Mouse (Mus musculus) bone marrow, adult 2 months (tissue): Measurements from ENCODE around the gene Nrp2.

Source experiments
- CTCF ChIP-seq: fragments of 200-500 bp; IDR thresholded peaks from 2 replicates; pipeline ENCODE4 v1.5.1; 2011; ENCODE audit warnings: low read length, control low read depth; ENCODE audit not compliant: control insufficient read depth, insufficient read depth
- POLR2A ChIP-seq: fragments of 200-500 bp; IDR thresholded peaks from 2 replicates; pipeline ENCODE4 v1.6.1; 2011; ENCODE audit warnings: low read depth, mild to moderate bottlenecking, control low read depth, low read length, borderline replicate concordance; ENCODE audit not compliant: control insufficient read depth

DNA sequence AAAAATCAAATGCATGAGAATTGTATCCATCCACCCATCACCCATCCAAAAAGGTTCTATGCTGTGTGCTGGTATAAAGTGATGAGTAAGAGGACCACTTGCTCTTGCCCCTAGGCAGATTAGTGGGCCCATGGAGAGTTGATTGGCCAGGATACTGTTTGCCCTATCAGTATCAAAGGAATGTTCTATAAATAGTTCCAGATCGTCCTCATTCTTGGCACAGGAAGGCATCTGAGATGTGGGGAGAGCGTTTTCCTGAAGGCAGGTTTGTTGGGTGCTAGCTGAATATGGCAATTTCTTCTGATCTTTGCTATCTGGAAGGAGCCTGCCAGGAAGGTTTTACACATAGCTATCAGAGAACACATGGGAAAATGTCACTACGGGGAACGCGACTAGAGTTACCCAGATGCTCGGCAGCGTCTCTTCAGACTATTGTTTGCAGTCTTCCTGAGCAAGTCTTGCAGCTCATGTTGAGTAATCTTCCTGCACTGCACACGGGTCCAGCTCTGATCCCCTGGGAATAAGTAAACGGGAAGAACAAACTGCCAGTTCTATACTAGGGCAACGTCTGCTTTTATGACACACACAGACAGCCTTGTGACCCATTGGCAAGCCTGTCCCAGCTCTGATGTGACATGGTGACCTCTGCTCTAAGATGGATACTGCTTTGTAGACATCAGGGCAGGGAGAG, 44.5 kb downstream of the Nrp2 start:
- TF ChIP-seq CTCF (no peak), POLR2A (no peak)
